Mouse (Mus musculus) liver, adult (tissue): ENCODE measurements around the gene Theg.

ENCODE experiments used
- GATA4 ChIP-seq: IDR thresholded peaks from 2 replicates; pipeline ENCODE4 v1.6.1; 2014; ENCODE audit warnings: mild to moderate bottlenecking, low read length; ENCODE audit not compliant: insufficient replicate concordance

The Theg gene

GRCm38 (mm10) chr10:79587061-79587751 is at the start of gene Theg:
TSS of gene Theg (minus strand) at chr10:79587331.
- no peak for TF ChIP-seq GATA4

- TF ChIP-seq GATA4: no peak
These were observed 49.2 kb upstream of the Theg start for GRCm38 (mm10) chr10:79636287-79636686.

DNA sequence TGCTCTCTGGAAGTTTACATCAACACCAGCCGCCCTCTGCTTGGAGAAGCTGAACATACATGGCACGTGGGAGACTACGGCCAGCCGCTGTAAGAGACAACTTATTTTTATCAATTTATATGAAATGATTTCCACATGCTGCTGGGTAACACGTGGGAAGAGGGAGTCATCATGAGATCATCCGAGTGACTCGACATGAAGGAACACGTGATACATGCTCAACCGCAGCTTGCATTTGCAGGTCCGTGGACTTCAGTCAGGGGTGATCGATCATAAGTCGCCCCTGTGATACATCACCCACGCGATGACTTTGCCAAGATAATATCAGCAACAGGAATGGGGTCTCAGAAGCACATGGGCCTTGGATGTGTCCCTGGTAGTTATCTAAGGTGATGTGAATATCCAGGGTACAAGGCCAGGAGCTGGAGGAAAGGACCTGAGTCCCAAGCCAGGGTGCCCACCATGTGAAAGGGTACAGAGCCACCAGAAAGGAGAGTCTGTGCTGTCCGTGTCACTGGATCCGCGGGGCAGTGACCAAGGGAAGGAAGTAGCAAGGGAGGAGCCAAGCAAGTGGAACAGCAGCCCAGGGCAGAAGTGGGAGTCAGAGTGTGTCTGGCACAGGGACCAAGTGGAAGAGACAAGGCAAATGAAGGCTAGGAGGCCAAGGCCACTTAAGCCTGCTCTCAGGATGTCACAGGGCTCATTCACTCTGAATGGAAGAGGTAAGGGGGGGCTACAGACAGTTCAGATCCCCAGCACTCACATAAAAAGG is 46.1 kb upstream of the Theg start:
- no peak for TF ChIP-seq GATA4

GRCm38 (mm10) chr10:79631432-79631831 is 44.3 kb upstream of the Theg start:
- no peak for TF ChIP-seq GATA4

- no peak for TF ChIP-seq GATA4
These were observed 41.2 kb upstream of the Theg start for GRCm38 (mm10) chr10:79628377-79628776.

DNA sequence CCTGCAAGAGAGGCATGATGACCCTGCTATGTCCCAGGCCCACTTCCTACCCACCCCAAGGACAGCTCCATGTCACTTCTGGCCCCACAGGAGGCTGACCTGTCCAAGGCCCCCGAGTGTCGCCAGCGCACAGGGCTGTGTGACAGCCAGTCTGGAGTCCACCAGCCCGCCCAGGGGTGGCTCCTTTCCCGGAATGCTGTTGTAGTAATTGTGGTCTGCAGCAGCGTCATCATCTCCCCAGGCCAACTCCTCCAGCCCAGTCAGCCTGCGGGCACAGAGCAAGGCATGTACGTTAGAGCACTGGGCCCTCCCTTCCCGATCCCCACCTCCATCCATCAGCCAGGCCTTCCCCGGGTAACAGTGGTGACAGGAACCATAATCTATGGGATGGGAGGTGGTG is 39.0 kb upstream of the Theg start:
- no peak for TF ChIP-seq GATA4

DNA sequence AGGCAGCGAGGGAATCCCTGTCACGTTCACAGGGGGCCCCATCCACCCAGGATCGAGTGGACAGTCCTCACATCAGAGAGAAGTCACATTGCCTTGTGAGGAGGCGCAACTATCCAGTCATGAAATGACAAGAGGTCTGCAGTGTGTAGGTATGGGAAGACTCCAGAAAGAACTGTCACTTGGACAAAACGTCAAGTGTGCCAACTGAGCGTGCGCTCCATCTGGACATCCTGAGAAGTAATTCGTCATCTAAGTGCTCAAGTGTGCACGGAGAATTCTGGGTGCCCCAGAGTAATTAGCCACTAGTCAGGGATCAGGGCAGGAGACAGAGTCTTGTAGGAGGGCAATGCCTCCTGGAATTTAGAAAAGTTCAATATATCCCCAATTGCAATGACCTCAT is 38.3 kb upstream of the Theg start:
- no peak for TF ChIP-seq GATA4

- TF ChIP-seq GATA4: no peak
These were observed 36.8 kb upstream of the Theg start for GRCm38 (mm10) chr10:79623950-79624349.

DNA sequence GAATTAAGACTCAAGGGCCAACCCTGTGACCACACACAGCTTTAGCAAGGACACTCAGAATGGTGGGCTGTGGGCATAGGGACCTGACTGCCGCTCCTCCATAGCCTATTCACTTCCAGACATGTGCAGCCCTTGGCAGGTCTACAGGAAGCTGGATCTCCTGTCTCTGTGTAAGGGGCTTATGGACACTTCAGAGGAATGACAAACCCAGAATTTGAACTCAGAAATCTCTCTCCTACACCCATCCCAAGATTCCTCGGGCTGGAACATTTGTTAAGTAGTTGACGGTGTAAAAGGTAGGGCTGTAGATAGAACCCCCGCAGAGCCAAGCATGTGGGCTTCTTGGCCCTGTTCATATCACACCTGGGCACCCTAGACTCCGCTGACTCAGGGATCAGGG is 29.2 kb upstream of the Theg start:
- no peak for TF ChIP-seq GATA4

DNA sequence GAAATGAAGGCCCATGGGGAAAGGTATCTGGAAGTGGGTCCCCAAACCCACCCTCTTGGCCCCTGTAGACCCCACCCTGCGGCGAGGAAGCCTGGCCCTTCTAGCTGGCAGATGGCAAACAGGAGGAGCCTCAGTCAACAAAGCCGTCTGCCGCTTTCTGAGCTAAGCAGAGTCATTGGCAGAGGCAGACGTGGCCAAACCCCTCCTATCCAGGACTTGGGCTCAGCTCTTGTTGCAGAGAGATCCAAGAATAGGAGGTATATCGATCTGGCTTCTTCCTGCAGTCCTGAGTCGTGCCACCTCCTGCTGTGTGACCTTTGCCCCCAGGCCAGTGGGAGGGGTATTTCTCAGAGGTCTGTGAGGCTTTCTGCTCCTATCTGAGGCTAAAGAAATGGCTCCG is 28.7 kb upstream of the Theg start:
- TF ChIP-seq GATA4: no peak

GRCm38 (mm10) chr10:79614305-79614643 is 27.1 kb upstream of the Theg start:
- TF ChIP-seq GATA4: no peak

- TF ChIP-seq GATA4: no peak
These were observed 26.6 kb upstream of the Theg start, which contains the start of gene C2cd4c for GRCm38 (mm10) chr10:79613578-79614304. TSS of gene C2cd4c (minus strand) at chr10:79614025.

GRCm38 (mm10) chr10:79612192-79613135 is 25.3 kb upstream of the Theg start:
- TF ChIP-seq GATA4: no peak

DNA sequence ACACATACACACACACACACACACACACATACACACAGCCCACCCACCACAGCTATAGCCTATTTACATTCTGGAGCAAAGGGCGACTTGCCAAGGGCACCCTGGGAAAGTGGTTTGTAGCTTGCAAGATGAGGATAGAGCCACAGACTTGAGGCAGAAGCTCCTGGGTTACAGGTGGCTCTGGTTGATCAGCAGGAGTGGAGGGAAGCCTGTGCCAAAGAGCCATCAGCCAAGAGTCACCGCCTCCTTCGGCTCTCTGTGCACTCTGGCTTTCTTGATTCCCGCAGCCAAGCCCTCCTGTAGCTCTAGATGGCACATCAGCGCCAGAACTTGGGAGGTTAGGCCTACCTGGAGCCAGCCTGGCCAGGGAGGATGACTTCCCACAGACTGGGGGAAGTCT is 24.2 kb upstream of the Theg start:
- no peak for TF ChIP-seq GATA4

- TF ChIP-seq GATA4: no peak
These were observed 22.1 kb upstream of the Theg start for GRCm38 (mm10) chr10:79609276-79609675.
